Mouse (Mus musculus) induced T-regulatory cell, adult 2 months (primary cell): ENCODE data around the gene Iqcf1.

Source experiments
- DNase-seq: peaks from one replicate; pipeline ENCODE4 v3.0.0-alpha.2; 2012; ENCODE audit warnings: low read depth

The Iqcf1 gene

DNA sequence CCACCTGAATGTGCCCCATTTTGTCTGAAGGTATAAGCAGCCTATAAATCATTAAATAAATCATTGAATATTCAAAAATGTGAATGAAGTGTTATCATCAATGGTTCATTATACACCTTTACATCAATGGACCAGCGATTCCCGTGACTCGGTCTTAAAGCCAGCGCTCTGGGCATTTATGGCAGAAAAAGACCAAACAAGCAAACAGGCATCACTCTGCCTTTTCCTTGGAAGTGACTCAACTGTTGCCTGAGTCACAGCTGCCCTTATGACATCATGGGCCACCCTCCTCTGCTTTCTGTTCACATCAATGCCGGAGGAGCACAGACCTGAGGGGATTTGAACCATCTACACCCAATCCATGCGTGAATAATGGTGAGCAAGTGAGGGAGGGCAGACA is at the start of gene Iqcf1:
Gene Iqcf1, plus strand, starts transcription at position 301 of the 400 bp plus-strand sequence.
- DNase-seq = no peak

DNA sequence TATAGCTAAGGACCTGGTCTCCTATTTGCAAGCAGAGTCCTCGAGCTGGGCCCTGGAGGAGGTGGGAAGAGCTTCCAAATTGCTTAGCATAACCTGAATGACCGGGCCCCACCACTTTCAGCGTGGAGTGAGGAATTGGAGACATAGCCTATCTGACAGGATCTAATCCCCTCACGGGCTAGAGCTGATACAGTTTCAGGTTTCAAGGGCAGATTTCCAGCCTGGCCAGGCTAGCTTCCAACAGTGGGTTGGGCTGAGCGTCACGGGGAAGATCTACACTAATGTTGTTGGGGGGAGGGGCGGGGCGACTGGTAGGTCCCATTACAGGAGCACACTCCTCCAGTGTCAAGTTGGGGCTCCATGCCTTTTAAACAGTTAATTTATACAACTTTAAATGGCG is 49.1 kb upstream of the Iqcf1 start:
- DNase-seq = no peak

DNA sequence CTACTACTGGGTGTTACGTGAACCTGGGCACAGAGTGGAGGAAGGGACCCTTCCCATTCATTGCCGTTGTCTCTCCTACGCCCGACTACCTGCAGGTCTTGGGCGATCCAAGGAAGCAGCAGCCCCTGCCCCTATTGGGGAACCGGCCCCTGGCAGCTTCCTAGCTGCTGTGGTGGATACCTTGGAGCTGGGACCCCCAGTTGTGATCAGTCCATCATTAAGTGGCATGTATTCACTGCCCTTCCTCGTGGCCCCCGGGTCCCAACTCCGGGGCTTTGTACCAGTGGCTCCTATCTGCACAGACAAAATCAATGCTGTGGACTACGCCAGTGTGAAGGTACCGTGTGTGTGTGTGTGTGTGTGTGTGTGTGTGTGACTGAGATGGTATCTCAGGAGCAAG is 48.5 kb upstream of the Iqcf1 start:
- no peak for DNase-seq

DNA sequence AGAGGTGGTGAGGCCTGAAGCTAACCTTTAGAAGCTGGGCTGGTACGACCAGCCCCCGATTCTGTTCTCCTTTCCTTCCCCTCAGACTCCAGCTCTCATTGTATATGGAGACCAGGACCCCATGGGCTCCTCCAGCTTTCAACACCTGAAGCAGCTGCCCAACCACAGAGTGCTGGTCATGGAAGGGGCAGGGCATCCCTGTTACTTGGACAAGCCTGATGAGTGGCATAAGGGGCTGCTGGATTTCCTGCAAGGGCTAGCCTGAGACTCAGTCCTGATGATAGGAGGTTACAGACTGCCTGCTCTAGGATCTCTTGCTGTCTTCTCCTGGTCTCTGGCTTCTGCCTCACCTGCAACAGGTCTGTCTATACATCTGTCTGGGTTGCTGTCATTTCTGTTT is 47.9 kb upstream of the Iqcf1 start:
- DNase-seq = no peak

DNA sequence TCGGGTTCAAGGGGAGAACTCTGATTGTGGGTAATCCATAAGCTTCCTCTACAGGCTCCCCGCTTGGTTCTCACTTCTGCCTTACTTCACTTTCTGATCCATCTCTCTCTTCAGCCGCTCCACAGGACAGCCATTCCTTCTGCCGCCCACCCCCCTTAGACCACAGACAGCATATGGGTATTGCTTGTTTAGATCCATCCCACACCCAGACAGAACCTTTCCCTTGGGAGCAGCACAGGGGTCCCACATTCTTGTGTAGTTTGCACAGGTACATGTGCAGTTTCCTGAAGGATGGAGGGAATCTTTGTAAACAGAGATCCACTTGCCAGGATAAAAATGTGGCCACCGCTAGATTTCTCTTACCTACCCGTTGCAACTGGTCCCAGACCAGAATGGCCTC is 47.4 kb upstream of the Iqcf1 start:
- no peak for DNase-seq

GRCm38 (mm10) chr9:106452821-106453220 is 46.9 kb upstream of the Iqcf1 start:
- no peak for DNase-seq

- DNase-seq = peak; percentile 80
These were observed 46.3 kb upstream of the Iqcf1 start, which contains the start of gene Pcbp4 for GRCm38 (mm10) chr9:106453271-106454070. Gene Pcbp4, plus strand, starts transcription at chr9:106453291.

- no peak for DNase-seq
These were observed 45.6 kb upstream of the Iqcf1 start for GRCm38 (mm10) chr9:106454071-106454761.

DNA sequence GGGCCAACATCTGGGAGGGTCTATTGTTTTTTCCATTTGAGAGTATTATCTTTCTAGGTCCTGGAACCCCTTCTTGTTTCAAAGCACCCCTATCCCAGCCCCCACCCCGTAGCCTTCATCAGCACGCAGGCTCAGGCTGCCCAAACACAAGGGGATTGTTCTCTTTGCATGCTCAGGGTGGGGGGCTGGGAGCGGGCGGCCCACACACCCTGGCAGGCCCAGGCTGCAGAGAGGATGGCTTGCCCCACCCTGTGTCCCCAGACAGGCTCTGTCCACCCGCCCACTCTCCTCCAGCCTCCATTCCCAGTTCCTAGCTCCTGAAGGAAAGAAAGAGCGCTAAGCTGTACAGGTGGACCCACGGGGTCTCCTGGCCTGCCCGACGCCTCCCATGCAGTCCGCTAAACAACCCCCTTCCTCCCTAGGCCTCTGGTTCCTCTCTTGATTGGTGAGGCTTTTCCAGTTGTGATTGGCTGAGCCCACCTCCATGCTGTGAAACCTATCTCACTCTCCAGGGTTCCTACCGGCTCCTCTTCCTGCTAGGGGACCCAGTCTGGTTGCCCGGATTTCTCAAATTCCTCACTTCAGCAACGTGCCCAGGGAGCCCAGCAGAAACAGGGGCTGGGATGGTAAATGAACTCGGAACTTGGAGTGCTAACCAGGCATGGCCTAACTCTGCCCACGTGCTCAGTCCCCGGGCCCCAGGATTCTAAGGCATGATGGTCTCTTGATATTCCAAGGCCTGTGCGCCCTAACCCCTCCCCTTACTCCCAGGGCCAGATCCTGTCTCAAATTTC is 44.7 kb upstream of the Iqcf1 start:
- DNase-seq = no peak

DNA sequence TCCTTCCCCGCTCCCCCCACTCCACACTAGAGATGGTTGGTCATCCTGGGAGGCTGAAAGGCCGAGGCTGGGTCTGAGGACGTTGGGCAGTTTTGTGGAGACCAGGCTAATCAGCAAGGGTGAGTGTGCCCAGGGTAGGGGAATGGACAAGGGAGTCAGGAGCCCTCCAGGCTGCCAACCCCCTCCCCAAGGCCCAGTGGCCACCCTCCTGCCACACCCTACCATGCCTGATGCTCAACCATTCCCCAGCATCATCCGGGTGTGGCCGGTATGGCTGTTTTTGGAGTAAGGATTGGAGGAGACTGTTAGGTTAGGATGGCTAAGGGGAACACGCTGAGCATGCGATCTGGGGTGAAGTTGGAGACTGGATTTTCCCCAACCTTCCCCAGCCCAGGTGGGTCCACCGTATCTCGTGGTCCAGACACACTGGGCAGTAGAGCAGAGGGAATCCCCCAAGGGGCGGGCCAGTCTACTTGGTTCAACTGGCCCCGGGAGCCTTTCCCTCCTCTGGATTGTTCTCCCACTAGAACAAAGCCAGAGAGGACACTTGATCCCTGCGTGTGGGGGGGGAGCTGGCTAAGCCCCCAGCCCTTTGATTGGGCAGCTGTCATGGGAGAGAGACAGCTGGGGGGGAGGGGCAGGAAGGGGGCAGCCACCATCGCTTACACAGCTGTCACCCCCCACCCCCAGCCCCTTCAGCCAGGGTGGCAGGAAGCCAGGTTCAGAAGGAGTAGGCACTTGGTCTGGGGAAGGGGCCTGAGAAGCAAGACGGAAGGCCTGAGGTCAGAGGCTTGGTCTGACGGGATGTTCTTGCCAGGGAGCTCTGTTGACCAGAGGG is 43.2 kb upstream of the Iqcf1 start:
- no peak for DNase-seq

DNA sequence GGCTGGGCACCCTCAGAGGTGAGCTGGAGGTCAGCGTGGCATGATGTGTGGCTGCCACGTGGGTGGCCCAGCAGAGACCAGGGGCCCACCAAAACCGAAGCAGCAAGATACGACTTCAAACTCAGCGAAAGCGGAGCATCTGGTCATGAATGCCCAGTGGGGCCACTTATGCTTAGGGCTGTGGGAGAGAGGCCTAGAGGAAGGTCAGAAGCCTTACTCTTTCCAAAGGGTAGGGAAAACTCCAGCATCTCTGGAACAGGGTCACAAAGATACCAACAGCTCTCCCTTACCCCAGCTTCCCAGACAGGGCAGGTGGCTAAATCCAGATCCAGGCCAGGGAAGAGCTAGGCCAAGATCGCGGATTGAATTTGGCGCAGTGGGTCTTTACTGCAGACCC is 42.6 kb upstream of the Iqcf1 start:
- no peak for DNase-seq

- DNase-seq = no peak
These were observed 41.8 kb upstream of the Iqcf1 start for GRCm38 (mm10) chr9:106457920-106458319.

GRCm38 (mm10) chr9:106459946-106460345 is 39.8 kb upstream of the Iqcf1 start:
- no peak for DNase-seq

GRCm38 (mm10) chr9:106460401-106461025 is 39.3 kb upstream of the Iqcf1 start:
- DNase-seq = no peak

- no peak for DNase-seq
These were observed 38.7 kb upstream of the Iqcf1 start for GRCm38 (mm10) chr9:106461026-106461415.

DNA sequence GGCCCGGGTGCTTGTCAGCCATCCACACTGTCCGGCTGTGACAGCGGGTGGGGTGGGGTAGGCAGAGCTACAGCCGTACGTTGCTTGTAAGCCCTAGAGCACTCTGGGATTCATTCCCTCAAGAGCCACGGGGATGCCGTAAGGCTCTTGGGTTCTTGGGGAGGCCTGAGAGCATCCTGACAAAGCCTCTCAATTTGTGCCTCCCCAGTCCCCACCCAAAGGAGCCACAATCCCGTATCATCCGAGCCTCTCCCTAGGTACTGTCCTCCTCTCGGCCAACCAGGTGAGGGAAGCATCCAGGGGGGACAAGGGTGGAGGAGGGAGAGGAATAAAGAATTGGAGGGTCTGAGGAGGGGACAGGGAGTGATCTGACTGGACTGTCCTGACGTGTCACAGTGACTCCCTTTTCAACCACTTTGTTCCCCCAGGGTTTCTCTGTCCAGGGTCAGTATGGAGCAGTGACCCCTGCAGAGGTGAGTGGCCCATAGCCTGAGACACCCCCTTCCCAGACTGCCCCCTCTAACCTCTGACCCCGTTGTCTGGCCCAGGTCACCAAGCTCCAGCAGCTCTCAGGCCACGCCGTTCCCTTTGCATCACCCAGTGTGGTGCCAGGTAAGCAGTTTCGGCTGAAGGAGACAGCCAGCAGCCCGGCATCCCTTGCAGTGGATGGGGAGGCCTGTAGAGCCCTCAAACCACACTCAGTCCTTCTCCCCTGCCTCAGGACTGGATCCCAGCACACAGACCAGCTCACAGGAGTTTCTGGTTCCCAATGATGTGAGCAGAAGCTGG is 37.9 kb upstream of the Iqcf1 start:
- DNase-seq = no peak

DNA sequence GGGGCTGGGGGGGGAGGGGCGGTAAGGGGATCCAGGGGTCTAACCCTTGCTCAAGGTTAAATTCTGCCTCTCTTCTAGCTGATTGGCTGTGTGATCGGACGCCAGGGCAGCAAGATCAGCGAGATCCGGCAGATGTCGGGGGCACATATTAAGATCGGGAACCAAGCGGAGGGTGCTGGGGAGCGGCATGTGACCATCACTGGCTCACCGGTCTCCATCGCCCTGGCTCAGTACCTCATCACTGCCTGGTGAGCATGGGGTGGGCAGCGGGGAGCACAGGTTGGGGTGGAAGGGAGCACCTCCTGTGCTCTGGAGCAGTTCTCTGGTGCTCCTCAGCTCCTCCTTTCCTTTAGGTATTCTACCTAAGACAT is 37.4 kb upstream of the Iqcf1 start:
- no peak for DNase-seq

- DNase-seq = no peak
These were observed 36.4 kb upstream of the Iqcf1 start for GRCm38 (mm10) chr9:106463122-106464063.

DNA sequence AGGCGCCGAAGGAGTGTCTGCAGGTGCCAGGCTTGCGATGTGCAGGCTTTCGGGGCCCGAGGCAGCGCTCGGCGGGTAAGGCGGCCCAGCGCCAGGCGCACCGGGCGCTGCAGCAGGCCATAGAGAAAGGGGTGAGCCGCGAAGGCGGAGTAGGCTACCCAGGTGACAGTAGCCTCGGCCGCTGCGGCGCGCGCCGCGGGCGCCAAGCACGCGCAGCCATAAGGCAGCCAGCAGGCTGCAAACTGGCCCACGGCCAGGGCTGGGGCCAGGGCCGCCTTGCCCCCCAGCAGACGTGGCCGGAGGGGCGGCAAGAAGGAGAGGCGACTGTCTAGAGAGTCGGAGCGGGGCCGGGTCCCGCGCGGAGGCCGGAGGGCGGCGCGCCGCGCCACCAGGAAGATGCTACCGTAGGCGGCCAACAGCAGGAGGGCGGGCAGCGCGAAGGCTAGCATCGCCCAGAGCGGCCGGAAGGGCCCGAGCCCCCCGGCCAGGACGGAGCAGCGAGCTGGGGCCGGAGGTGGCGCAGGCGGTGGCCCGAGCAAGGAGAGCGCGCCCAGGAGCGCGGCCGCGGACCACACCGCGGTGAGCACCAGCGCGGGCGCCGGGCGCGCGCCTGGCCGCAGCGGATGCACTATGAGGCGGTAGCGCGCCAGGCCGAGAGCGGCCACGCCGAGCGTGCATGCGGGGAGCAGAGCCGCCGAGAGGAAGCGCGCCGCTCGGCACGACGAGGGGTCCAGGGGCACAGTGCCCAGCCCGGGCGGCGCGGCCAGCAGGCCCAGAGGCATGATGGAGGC is 34.8 kb upstream of the Iqcf1 start:
- DNase-seq = peak; percentile 66
